Mouse (Mus musculus) liver, adult 2 months (tissue): ENCODE results near the gene Irgc1. TPM values are rescaled to one million over a fixed set of nuclear protein-coding genes. Genes with fewer than 3 reads are reported as not detected.
A peak's percentile ranks its signal among the peaks of the same experiment; 100 is the strongest.

Experiments
- DNase-seq: peaks from one replicate; pipeline ENCODE4 v3.0.0-alpha.2; 2011; ENCODE audit warnings: low read depth, low spot score; ENCODE audit errors: extremely low read depth
- H3K27ac ChIP-seq: fragments of 200-500 bp; replicated peaks from 2 replicates; pipeline ENCODE4 v1.5.1; 2012; ENCODE audit warnings: low read depth, mild to moderate bottlenecking, control low read depth, inconsistent platforms, low read length; ENCODE audit not compliant: insufficient read depth
- H3K27me3 ChIP-seq: fragments of 200-500 bp; 2 replicates; pipeline ENCODE4 v1.6.1; 2012; ENCODE audit warnings: mild to moderate bottlenecking, moderate library complexity, low read length, inconsistent platforms; ENCODE audit not compliant: control insufficient read depth, insufficient read depth
- H3K36me3 ChIP-seq: fragments of 200-500 bp; 2 replicates; pipeline ENCODE4 v1.6.1; 2012; ENCODE audit warnings: low read length, inconsistent platforms; ENCODE audit not compliant: control insufficient read depth, insufficient read depth
- H3K4me1 ChIP-seq: fragments of 200-500 bp; 2 replicates; pipeline ENCODE4 v1.6.1; 2011; ENCODE audit warnings: low read length; ENCODE audit not compliant: control insufficient read depth, insufficient read depth
- H3K4me3 ChIP-seq: fragments of 200-500 bp; 2 replicates; pipeline ENCODE4 v1.5.1; 2011; ENCODE audit warnings: low read depth, mild to moderate bottlenecking, control low read depth, low read length, moderate library complexity; ENCODE audit not compliant: insufficient read depth
- H3K79me2 ChIP-seq: fragments of 200-500 bp; 2 replicates; pipeline ENCODE4 v1.6.1; 2012; ENCODE audit warnings: inconsistent platforms, mild to moderate bottlenecking, low read length, moderate library complexity; ENCODE audit not compliant: control insufficient read depth, insufficient read depth
- H3K9ac ChIP-seq: fragments of 200-500 bp; 2 replicates; pipeline ENCODE4 v1.6.1; 2012; ENCODE audit warnings: low read depth, mild to moderate bottlenecking, control low read depth, inconsistent platforms, low read length
- CTCF ChIP-seq: fragments of 200-500 bp; IDR thresholded peaks from 2 replicates; pipeline ENCODE4 v1.5.1; 2011; ENCODE audit warnings: low read depth, low read length, control low read depth
- POLR2A ChIP-seq: fragments of 200-500 bp; IDR thresholded peaks from 2 replicates; pipeline ENCODE4 v1.6.1; 2011; ENCODE audit warnings: low read length, control low read depth; ENCODE audit not compliant: insufficient read depth; ENCODE audit errors: extremely low read depth
- WGBS: fragments of 180-500 bp; shearing (Covaris S2); methylation state at CpG from one replicate; pipeline ENCODE4 v1.1.7; 2018; 5-methylcytosine and 5-hydroxymethylcytosine counted together
- polyA plus RNA-seq: library from polyadenylated mRNA; depleted of rRNA; stranded (reverse); fragments of >200 nt; gene quantifications from 2 replicates; pipeline ENCODE4 v1.2.3, GENCODE M21; 2012
- total RNA-seq: library from RNA; depleted of rRNA; stranded (reverse); fragments of >200 nt; gene quantifications from 2 replicates; pipeline ENCODE4 v1.2.3, GENCODE M21; 2014

The Irgc1 gene
- total and polyA plus RNA-seq, 2 experiments = not detected

GRCm38 (mm10) chr7:24480121-24480941 is 28.2 kb upstream of the Irgc1 start:
- no peak overlapping the region for H3K27ac ChIP-seq

GRCm38 (mm10) chr7:24479685-24480084 is 27.6 kb upstream of the Irgc1 start:
- 96% methylated on average over 2 of the region's 2 CpGs for WGBS
- Histone ChIP-seq H3K4me1 (no peaks in the 10 kb centered on the region; the same call in 1 of the 2 replicates), H3K27ac (no peak overlapping the region), H3K27me3 (no peaks in the 10 kb centered on the region), H3K9ac (no peak overlapping the region), H3K36me3 (no peaks in the 10 kb centered on the region), H3K79me2 (no peaks in the 10 kb centered on the region), H3K4me3 (no peak overlapping the region)
- TF ChIP-seq CTCF (no peak), POLR2A (no peak)
- DNase-seq = no peak

More at GRCm38 (mm10) chr7:24480121-24480941, 28.2 kb upstream of the Irgc1 start:
- 55% methylated on average over 18 of the region's 18 CpGs for WGBS
- TF ChIP-seq CTCF (no peak), POLR2A (no peak)
- no peaks in the 10 kb centered on the region; the same call in 1 of the 2 replicates for H3K4me1 ChIP-seq
- H3K4me3 ChIP-seq = no peak overlapping the region
- peak; percentile 31 for DNase-seq
- no peak overlapping the region for H3K9ac ChIP-seq
- no peaks in the 10 kb centered on the region for H3K27me3 ChIP-seq
- no peaks in the 10 kb centered on the region for H3K36me3 ChIP-seq
- no peaks in the 10 kb centered on the region for H3K79me2 ChIP-seq

GRCm38 (mm10) chr7:24478911-24479310 is 26.8 kb upstream of the Irgc1 start:
- Histone ChIP-seq H3K9ac (no peak overlapping the region), H3K4me3 (no peak overlapping the region), H3K27me3 (no peaks in the 10 kb centered on the region), H3K36me3 (no peaks in the 10 kb centered on the region), H3K79me2 (no peaks in the 10 kb centered on the region), H3K4me1 (peaks cover 6% of the 10 kb centered on the region), H3K27ac (no peak overlapping the region)
- 86% methylated on average over 5 of the region's 5 CpGs for WGBS
- no peak for DNase-seq
- no peak for TF ChIP-seq POLR2A
- TF ChIP-seq CTCF = no peak

GRCm38 (mm10) chr7:24476856-24477255 is 24.8 kb upstream of the Irgc1 start:
- WGBS = 88% methylated on average over 7 of the region's 7 CpGs
- Histone ChIP-seq H3K36me3 (no peaks in the 10 kb centered on the region), H3K9ac (no peak overlapping the region), H3K79me2 (no peaks in the 10 kb centered on the region), H3K4me1 (peaks cover 6% of the 10 kb centered on the region), H3K4me3 (no peak overlapping the region), H3K27me3 (no peaks in the 10 kb centered on the region), H3K27ac (no peak overlapping the region)
- no peak for DNase-seq
- TF ChIP-seq CTCF (no peak), POLR2A (no peak)

- no peaks in the 10 kb centered on the region for H3K79me2 ChIP-seq
- H3K36me3 ChIP-seq = no peaks in the 10 kb centered on the region
- no peak for DNase-seq
- TF ChIP-seq CTCF (no peak), POLR2A (no peak)
- peaks cover 6% of the 10 kb centered on the region for H3K4me1 ChIP-seq
- WGBS = 83% methylated on average over 8 of the region's 8 CpGs
- H3K4me3 ChIP-seq = no peak overlapping the region
- H3K27ac ChIP-seq = no peak overlapping the region
- H3K9ac ChIP-seq = no peak overlapping the region
- H3K27me3 ChIP-seq = no peaks in the 10 kb centered on the region
Observed at GRCm38 (mm10) chr7:24476338-24476737, 24.2 kb upstream of the Irgc1 start.

- Histone ChIP-seq H3K4me3 (peak overlapping the region; percentile 24; the same call in 1 of the 2 replicates), H3K36me3 (no peaks in the 10 kb centered on the region), H3K4me1 (peaks cover 6% of the 10 kb centered on the region), H3K27me3 (no peaks in the 10 kb centered on the region), H3K27ac (peak overlapping the region; percentile 92), H3K79me2 (no peaks in the 10 kb centered on the region), H3K9ac (peak overlapping the region; percentile 46)
- 24% methylated on average over 21 of the region's 21 CpGs for WGBS
- DNase-seq = peak; percentile 80
- TF ChIP-seq POLR2A (no peak), CTCF (peak; percentile 58)
Observed at GRCm38 (mm10) chr7:24474811-24475506, 22.9 kb upstream of the Irgc1 start.
